Mouse (Mus musculus) neural tube, embryonic 12.5 days (tissue): ENCODE data around the gene Gab1. TPM values are rescaled to one million over a fixed set of nuclear protein-coding genes. Genes with fewer than 3 reads are reported as not detected.

Experiments
- ATAC-seq: fragments of 200-750 bp; cut with Nextera tagmentation; 2 replicates; pipeline ENCODE4 v1.8.0; 2017; ENCODE audit warnings: low read depth, mild to moderate bottlenecking, moderate TSS enrichment, moderate library complexity; ENCODE audit not compliant: low FRiP score
- H3K27ac ChIP-seq: fragments of 300-500 bp; sonication (generic); 2 replicates; pipeline ENCODE4 v1.5.1; 2016
- H3K27me3 ChIP-seq: fragments of 300-500 bp; sonication (generic); replicated peaks from 2 replicates; pipeline ENCODE4 v1.6.1; 2016; ENCODE audit warnings: mild to moderate bottlenecking
- H3K36me3 ChIP-seq: fragments of 300-500 bp; sonication (generic); 2 replicates; pipeline ENCODE4 v1.6.1; 2016; ENCODE audit warnings: mild to moderate bottlenecking
- H3K4me1 ChIP-seq: fragments of 300-500 bp; sonication (generic); 2 replicates; pipeline ENCODE4 v1.6.1; 2016
- H3K4me2 ChIP-seq: fragments of 300-500 bp; sonication (generic); replicated peaks from 2 replicates; pipeline ENCODE4 v1.6.1; 2016; ENCODE audit warnings: mild to moderate bottlenecking
- H3K4me3 ChIP-seq: fragments of 300-500 bp; sonication (generic); 2 replicates; pipeline ENCODE4 v1.5.1; 2016
- H3K9ac ChIP-seq: fragments of 300-500 bp; sonication (generic); 2 replicates; pipeline ENCODE4 v1.6.1; 2016; ENCODE audit warnings: mild to moderate bottlenecking
- H3K9me3 ChIP-seq: fragments of 300-500 bp; sonication (generic); 2 replicates; pipeline ENCODE4 v1.6.1; 2016; ENCODE audit warnings: mild to moderate bottlenecking
- WGBS: fragments of 180-500 bp; shearing (Covaris S2); methylation state at CpG from one replicate; pipeline ENCODE4 v1.1.7; 2016; 5-methylcytosine and 5-hydroxymethylcytosine counted together
- polyA plus RNA-seq: library from polyadenylated mRNA; unstranded; fragments of >200 nt; fragmentation: Nextera tagmentation; extraction: Ambion mirVana; gene quantifications from 2 replicates; pipeline ENCODE4 v1.2.1, GENCODE M21; 2016

Gene Gab1
- polyA plus RNA-seq, 1 experiment from 2014 or later: 17.6 TPM

DNA sequence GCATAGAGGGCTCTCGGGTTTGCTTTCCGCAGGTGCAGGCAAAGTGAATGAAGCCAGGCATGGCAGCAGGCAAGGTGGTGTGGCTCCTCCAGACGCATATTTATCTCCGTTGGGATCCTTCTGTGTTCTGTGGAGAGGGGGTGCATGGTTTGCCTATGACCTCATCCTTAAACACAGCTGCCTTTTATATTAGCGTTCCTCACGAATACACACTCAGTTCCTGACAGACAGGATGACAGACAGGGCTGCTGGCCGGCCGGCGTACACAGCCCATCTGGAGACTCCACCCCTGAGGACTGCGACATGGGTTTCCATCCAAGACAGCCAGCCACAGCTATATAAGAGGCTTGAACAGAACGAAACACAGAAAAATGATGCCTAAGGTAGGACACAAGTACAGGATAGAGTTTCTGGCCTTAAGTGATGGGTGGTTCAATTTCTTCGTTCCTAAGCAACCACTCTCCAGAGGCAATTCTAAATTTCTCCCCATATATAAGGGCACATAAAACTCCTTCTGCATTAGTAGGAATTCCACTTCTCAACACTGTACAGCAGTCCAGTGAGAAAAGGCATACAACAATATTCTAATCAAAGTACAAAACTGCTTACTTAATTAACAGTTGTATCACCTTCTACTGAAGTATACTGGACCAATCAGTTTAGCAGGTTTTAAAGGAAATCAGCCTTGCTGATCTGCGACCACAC is 66.1 kb downstream of the Gab1 start:
- Histone ChIP-seq H3K4me3 (no peak overlapping the region), H3K9me3 (no peaks in the 10 kb centered on the region), H3K4me1 (peaks cover 16% of the 10 kb centered on the region; the same call in 1 of the 2 replicates), H3K27ac (no peak overlapping the region), H3K4me2 (no peak overlapping the region), H3K27me3 (no peaks in the 10 kb centered on the region), H3K36me3 (no peaks in the 10 kb centered on the region), H3K9ac (no peak overlapping the region)
- 60% methylated on average over 13 of the region's 13 CpGs for WGBS
- ATAC-seq: peak; percentile 48

DNA sequence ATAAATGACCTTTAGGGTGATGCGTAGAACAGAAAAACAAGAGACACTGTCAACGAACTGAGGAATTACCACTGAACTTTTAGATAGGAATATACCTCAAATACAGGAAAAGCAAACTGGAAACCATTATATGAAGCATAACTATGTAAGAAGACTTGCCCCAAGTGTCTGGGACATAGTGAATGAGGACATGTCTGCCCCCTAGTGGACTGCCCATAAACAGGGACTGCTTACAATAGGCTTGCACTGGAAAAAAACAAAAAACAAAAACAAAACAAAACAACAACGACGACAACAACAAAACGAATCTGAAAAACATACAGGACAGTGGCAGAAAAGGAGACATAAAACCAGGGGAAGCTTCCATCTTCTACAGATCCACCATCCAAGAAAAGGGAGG is 66.9 kb downstream of the Gab1 start:
- Histone ChIP-seq H3K4me2 (no peak overlapping the region), H3K4me3 (no peak overlapping the region), H3K9ac (no peak overlapping the region), H3K4me1 (peaks cover 18% of the 10 kb centered on the region), H3K27ac (no peak overlapping the region), H3K9me3 (no peaks in the 10 kb centered on the region), H3K36me3 (no peaks in the 10 kb centered on the region), H3K27me3 (no peaks in the 10 kb centered on the region)
- WGBS: 89% methylated on average over 5 of the region's 5 CpGs
- no peak for ATAC-seq

DNA sequence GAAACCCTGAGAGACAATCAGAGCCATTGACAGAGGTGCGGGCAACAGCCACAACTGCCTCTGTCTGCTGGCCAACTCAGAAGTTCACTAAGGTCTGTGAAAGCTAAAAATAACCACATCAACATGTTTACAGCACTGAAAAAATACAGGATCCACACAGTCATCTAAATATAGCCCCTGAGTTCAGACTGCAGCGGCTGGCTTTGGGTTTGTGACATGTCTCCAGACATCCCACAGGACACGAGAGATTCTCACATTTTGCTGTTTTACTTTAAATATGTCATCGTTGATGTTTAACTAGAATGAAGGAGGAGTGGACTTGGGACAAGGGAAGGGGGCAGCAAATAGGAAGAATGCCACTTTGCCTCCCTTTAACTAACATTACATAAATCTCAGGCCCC is 68.7 kb downstream of the Gab1 start:
- H3K27ac ChIP-seq: no peak overlapping the region
- H3K27me3 ChIP-seq: no peaks in the 10 kb centered on the region
- H3K9me3 ChIP-seq: no peaks in the 10 kb centered on the region
- ATAC-seq: no peak
- H3K4me2 ChIP-seq: no peak overlapping the region
- no peak overlapping the region for H3K9ac ChIP-seq
- H3K4me3 ChIP-seq: no peak overlapping the region
- WGBS: 80% methylated on average over 4 of the region's 4 CpGs
- H3K36me3 ChIP-seq: no peaks in the 10 kb centered on the region
- H3K4me1 ChIP-seq: peaks cover 28% of the 10 kb centered on the region

- Histone ChIP-seq H3K4me2 (no peak overlapping the region), H3K4me3 (no peak overlapping the region), H3K27me3 (no peaks in the 10 kb centered on the region), H3K9ac (no peak overlapping the region), H3K27ac (no peak overlapping the region), H3K36me3 (no peaks in the 10 kb centered on the region), H3K9me3 (no peaks in the 10 kb centered on the region), H3K4me1 (peaks cover 28% of the 10 kb centered on the region)
- ATAC-seq: no peak
- 74% methylated on average over 4 of the region's 4 CpGs for WGBS
These were observed 69.4 kb downstream of the Gab1 start for GRCm38 (mm10) chr8:80810916-80811315.

DNA sequence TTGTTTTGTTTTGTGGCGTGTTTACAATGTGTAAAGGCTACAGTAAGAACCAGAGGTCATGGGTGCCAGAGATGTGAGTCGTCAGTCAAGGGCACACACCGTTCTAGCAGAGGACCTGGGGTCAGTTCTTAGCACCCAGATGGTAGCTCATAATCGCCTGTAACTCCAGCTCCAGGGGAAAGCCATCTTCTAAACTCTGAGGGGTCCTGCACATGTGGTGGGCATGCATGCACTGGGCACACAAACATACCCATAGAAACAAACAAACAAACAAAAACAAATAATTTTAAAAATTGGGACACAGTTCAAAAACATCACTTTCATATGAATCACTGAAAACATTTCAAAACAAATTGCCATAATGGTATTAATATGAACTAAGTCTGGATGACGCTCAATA is 69.9 kb downstream of the Gab1 start:
- Histone ChIP-seq H3K27ac (no peak overlapping the region), H3K4me3 (no peak overlapping the region), H3K9ac (no peak overlapping the region), H3K4me2 (no peak overlapping the region), H3K4me1 (peaks cover 28% of the 10 kb centered on the region), H3K27me3 (no peaks in the 10 kb centered on the region), H3K9me3 (no peaks in the 10 kb centered on the region), H3K36me3 (no peaks in the 10 kb centered on the region)
- ATAC-seq: no peak
- 96% methylated on average over 5 of the region's 5 CpGs for WGBS

- Histone ChIP-seq H3K27ac (peak overlapping the region; percentile 42), H3K9me3 (no peaks in the 10 kb centered on the region), H3K27me3 (no peaks in the 10 kb centered on the region), H3K36me3 (no peaks in the 10 kb centered on the region), H3K9ac (0 out of 2 replicates have a peak overlapping the region, but pooled peaks have one; percentile 5), H3K4me3 (no peak overlapping the region), H3K4me1 (peaks cover 33% of the 10 kb centered on the region), H3K4me2 (peak overlapping the region; percentile 38)
- WGBS: 30% methylated on average over 13 of the region's 13 CpGs
- 0 out of 2 replicates have a peak, but pooled peaks have one; percentile 54 for ATAC-seq
These were observed 72.4 kb downstream of the Gab1 start for GRCm38 (mm10) chr8:80807807-80808505.

DNA sequence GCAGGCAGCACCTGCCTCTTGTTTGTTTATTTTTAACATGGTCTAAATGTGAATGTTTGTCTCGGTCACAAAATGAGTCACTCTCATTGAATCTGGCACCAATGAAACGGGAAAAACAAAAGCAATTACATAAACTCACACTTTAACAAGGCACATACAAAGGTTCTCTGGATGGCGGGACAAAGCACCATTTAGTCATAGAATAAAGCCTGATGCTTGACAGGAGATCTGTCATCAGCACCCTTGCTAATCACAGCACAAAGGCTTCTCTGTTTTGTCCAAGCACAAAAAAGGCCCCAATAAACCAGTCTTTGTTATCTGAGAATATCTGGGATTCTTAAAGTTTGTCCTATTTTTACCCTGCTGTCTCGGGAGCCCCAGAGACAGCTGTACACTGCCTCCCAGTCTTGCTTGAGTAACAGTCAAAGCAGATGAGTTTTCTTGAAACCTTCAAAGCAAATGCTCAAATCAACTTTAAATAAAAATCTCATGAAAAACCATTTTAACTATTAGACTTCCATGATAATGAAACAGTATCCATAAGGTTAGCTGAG is 76.2 kb downstream of the Gab1 start:
- 11% methylated on average over 4 of the region's 4 CpGs for WGBS
- no peak overlapping the region for H3K4me3 ChIP-seq
- no peaks in the 10 kb centered on the region for H3K9me3 ChIP-seq
- no peak overlapping the region for H3K4me2 ChIP-seq
- ATAC-seq: 0 out of 2 replicates have a peak, but pooled peaks have one; percentile 11
- H3K4me1 ChIP-seq: peaks cover 27% of the 10 kb centered on the region
- H3K9ac ChIP-seq: no peak overlapping the region
- H3K27ac ChIP-seq: 0 out of 2 replicates have a peak overlapping the region, but pooled peaks have one; percentile 15
- no peaks in the 10 kb centered on the region for H3K27me3 ChIP-seq
- no peaks in the 10 kb centered on the region for H3K36me3 ChIP-seq

DNA sequence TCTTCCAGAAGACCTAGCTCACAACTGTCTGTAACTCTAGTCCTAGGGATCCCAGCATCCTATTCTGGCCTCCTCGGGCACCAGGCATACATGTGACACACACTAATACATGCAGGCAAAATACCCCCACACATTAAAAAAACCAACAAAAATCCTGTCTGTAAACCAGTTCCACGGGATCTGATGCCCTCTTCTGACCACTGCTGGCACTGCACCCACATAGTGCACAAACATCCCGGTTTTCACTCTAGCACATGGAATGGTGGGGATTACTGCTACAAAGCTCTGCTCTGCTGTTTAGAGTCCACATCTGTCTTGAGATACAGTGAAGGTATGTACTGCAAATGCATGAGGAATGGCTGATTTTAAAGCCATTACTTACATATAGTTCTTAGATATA is 81.5 kb downstream of the Gab1 start:
- Histone ChIP-seq H3K9me3 (no peaks in the 10 kb centered on the region), H3K27ac (no peak overlapping the region), H3K4me1 (peaks cover 7% of the 10 kb centered on the region; the same call in 1 of the 2 replicates), H3K4me2 (no peak overlapping the region), H3K27me3 (no peaks in the 10 kb centered on the region), H3K4me3 (no peak overlapping the region), H3K36me3 (no peaks in the 10 kb centered on the region), H3K9ac (no peak overlapping the region)
- WGBS: 98% methylated on average over 3 of the region's 3 CpGs
- ATAC-seq: no peak

DNA sequence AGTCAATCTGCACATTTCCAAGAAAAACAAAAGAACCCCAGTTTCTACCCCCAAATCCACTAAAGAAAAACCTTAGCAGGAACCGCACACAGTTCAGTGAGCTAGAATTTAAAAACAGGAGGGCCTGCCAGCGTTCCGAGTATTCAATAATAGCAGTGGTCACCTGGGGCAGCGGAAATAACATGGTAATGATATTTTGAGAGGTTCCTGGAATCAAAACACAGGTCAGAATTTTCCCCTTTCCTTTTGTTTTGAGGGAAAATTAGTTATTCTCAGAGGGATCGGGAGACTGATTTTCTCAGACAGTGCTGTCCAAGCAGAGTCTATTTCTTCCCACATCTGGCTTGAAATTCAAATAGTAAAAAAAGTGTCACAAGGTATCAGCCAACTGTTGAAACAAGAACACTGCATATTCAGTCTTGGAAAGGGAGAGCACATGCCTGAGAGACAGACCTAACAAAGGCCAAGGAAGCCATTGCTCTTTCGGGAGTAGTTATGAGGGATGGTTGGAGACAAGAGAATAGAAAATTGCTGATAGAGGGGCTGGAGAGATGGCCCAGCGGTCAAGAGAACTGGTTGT is 82.0 kb downstream of the Gab1 start:
- no peaks in the 10 kb centered on the region for H3K27me3 ChIP-seq
- H3K36me3 ChIP-seq: no peaks in the 10 kb centered on the region
- WGBS: 91% methylated on average over 7 of the region's 7 CpGs
- H3K4me1 ChIP-seq: peaks cover 3% of the 10 kb centered on the region; the same call in 1 of the 2 replicates
- no peak overlapping the region for H3K4me3 ChIP-seq
- no peak overlapping the region for H3K27ac ChIP-seq
- no peak for ATAC-seq
- H3K9me3 ChIP-seq: no peaks in the 10 kb centered on the region
- no peak overlapping the region for H3K9ac ChIP-seq
- no peak overlapping the region for H3K4me2 ChIP-seq

GRCm38 (mm10) chr8:80796070-80796469 is 84.2 kb downstream of the Gab1 start:
- no peaks in the 10 kb centered on the region for H3K36me3 ChIP-seq
- H3K4me3 ChIP-seq: no peak overlapping the region
- H3K4me1 ChIP-seq: peaks cover 3% of the 10 kb centered on the region; the same call in 1 of the 2 replicates
- H3K4me2 ChIP-seq: no peak overlapping the region
- 83% methylated on average over 4 of the region's 4 CpGs for WGBS
- no peak overlapping the region for H3K27ac ChIP-seq
- H3K9ac ChIP-seq: no peak overlapping the region
- no peak for ATAC-seq
- no peaks in the 10 kb centered on the region for H3K27me3 ChIP-seq
- H3K9me3 ChIP-seq: no peaks in the 10 kb centered on the region

- H3K36me3 ChIP-seq: no peaks in the 10 kb centered on the region
- no peak overlapping the region for H3K4me2 ChIP-seq
- no peak overlapping the region for H3K27ac ChIP-seq
- H3K4me3 ChIP-seq: no peak overlapping the region
- no peak for ATAC-seq
- H3K9ac ChIP-seq: no peak overlapping the region
- 87% methylated on average over 19 of the region's 19 CpGs for WGBS
- H3K4me1 ChIP-seq: peaks cover 3% of the 10 kb centered on the region; the same call in 1 of the 2 replicates
- no peaks in the 10 kb centered on the region for H3K27me3 ChIP-seq
- no peaks in the 10 kb centered on the region for H3K9me3 ChIP-seq
These were observed 85.5 kb downstream of the Gab1 start for GRCm38 (mm10) chr8:80794585-80795509.
